Mouse (Mus musculus): ENCODE measurements at regions not wholly inside any gene's neighbourhood (a gene's known extent, or its start where the extent isn't known, plus 50 kb on each side); places are given as distances from the start of the nearest gene placed in this dataset.
A peak's percentile ranks its signal among the peaks of the same experiment; 100 is the strongest.

GRCm38 (mm10) chr4:71932818-71933217 lies 175.1 kb upstream of the Gm11232 start:
- Histone ChIP-seq H3K27me3 (no peaks in the 10 kb centered on the region), H3K4me1 (no peaks in the 10 kb centered on the region), H3K9me3 (no peaks in the 10 kb centered on the region), H3K36me3 (no peaks in the 10 kb centered on the region), H3K4me3 (no peak overlapping the region), H3K9ac (no peak overlapping the region), H3K4me2 (replicated peaks) (no peak overlapping the region), H3K27ac (no peak overlapping the region)
- no peak for ATAC-seq (ENCODE audit: low FRiP score, low read depth)
- 75% methylated on average over 1 of the region's 1 CpGs for WGBS

GRCm38 (mm10) chr4:71911551-71911950 lies 153.8 kb upstream of the Gm11232 start:
- Histone ChIP-seq H3K27ac (no peak overlapping the region), H3K4me1 (no peaks in the 10 kb centered on the region), H3K9me3 (no peaks in the 10 kb centered on the region), H3K4me3 (no peak overlapping the region), H3K36me3 (no peaks in the 10 kb centered on the region), H3K4me2 (replicated peaks) (no peak overlapping the region), H3K9ac (no peak overlapping the region), H3K27me3 (no peaks in the 10 kb centered on the region)
- 75% methylated on average over 1 of the region's 1 CpGs for WGBS
- ATAC-seq (ENCODE audit: low FRiP score, low read depth), result no peak

GRCm38 (mm10) chr4:71875651-71876050 lies 117.9 kb upstream of the Gm11232 start:
- Histone ChIP-seq H3K4me1 (no peaks in the 10 kb centered on the region), H3K36me3 (no peaks in the 10 kb centered on the region), H3K9ac (no peak overlapping the region), H3K4me2 (replicated peaks) (no peak overlapping the region), H3K27ac (no peak overlapping the region), H3K4me3 (no peak overlapping the region), H3K27me3 (no peaks in the 10 kb centered on the region), H3K9me3 (no peaks in the 10 kb centered on the region)
- ATAC-seq (ENCODE audit: low FRiP score, low read depth), result no peak
- WGBS, result 88% methylated on average over 4 of the region's 4 CpGs

- Histone ChIP-seq H3K9ac (no peak overlapping the region), H3K4me2 (replicated peaks) (no peak overlapping the region), H3K4me3 (no peak overlapping the region), H3K36me3 (no peaks in the 10 kb centered on the region), H3K27me3 (no peaks in the 10 kb centered on the region), H3K27ac (no peak overlapping the region), H3K9me3 (no peaks in the 10 kb centered on the region), H3K4me1 (no peaks in the 10 kb centered on the region)
- WGBS, result 30% methylated on average over 1 of the region's 1 CpGs
- no peak for ATAC-seq (ENCODE audit: low FRiP score, low read depth)
These were observed 109.2 kb upstream of the Gm11232 start for GRCm38 (mm10) chr4:71866948-71867347.

- no peaks in the 10 kb centered on the region for H3K9me3 ChIP-seq
- 60% methylated on average over 3 of the region's 3 CpGs for WGBS
- peaks cover 22% of the 10 kb centered on the region for H3K4me1 ChIP-seq
- H3K27me3 ChIP-seq, result no peaks in the 10 kb centered on the region
- H3K4me2 ChIP-seq (replicated peaks), result no peak overlapping the region
- no peak overlapping the region for H3K9ac ChIP-seq
- H3K27ac ChIP-seq, result no peak overlapping the region
- no peak for ATAC-seq (ENCODE audit: low FRiP score, low read depth)
- H3K36me3 ChIP-seq, result no peaks in the 10 kb centered on the region
- no peak overlapping the region for H3K4me3 ChIP-seq
These were observed 84.1 kb upstream of the Gm11232 start for GRCm38 (mm10) chr4:71841833-71842232.

- H3K27me3 ChIP-seq, result no peaks in the 10 kb centered on the region
- H3K27ac ChIP-seq, result no peak overlapping the region
- H3K36me3 ChIP-seq, result no peaks in the 10 kb centered on the region
- WGBS, result 88% methylated on average over 1 of the region's 1 CpGs
- H3K4me1 ChIP-seq, result peaks cover 28% of the 10 kb centered on the region
- no peaks in the 10 kb centered on the region for H3K9me3 ChIP-seq
- H3K4me2 ChIP-seq (replicated peaks), result no peak overlapping the region
- H3K9ac ChIP-seq, result no peak overlapping the region
- ATAC-seq (ENCODE audit: low FRiP score, low read depth), result no peak
- H3K4me3 ChIP-seq, result no peak overlapping the region
These were observed 83.0 kb upstream of the Gm11232 start for GRCm38 (mm10) chr4:71840774-71841146.

GRCm38 (mm10) chr4:71839803-71840773 lies 82.3 kb upstream of the Gm11232 start:
- Histone ChIP-seq H3K9me3 (no peaks in the 10 kb centered on the region), H3K27me3 (no peaks in the 10 kb centered on the region), H3K4me2 (replicated peaks) (no peak overlapping the region), H3K27ac (no peak overlapping the region), H3K36me3 (no peaks in the 10 kb centered on the region), H3K4me1 (peaks cover 29% of the 10 kb centered on the region), H3K4me3 (no peak overlapping the region), H3K9ac (no peak overlapping the region)
- 56% methylated on average over 5 of the region's 5 CpGs for WGBS
- ATAC-seq (ENCODE audit: low FRiP score, low read depth), result no peak

- Histone ChIP-seq H3K27ac (no peak overlapping the region), H3K4me3 (no peak overlapping the region), H3K4me1 (peaks cover 29% of the 10 kb centered on the region), H3K9me3 (peaks cover 3% of the 10 kb centered on the region; the same call in 1 of the 2 replicates), H3K9ac (no peak overlapping the region), H3K27me3 (no peaks in the 10 kb centered on the region), H3K36me3 (no peaks in the 10 kb centered on the region), H3K4me2 (replicated peaks) (no peak overlapping the region)
- peak; percentile 65 for ATAC-seq (ENCODE audit: low FRiP score, low read depth)
- 48% methylated on average over 3 of the region's 3 CpGs for WGBS
These were observed 81.5 kb upstream of the Gm11232 start for GRCm38 (mm10) chr4:71839134-71839802.

- H3K9me3 ChIP-seq, result peaks cover 3% of the 10 kb centered on the region; the same call in 1 of the 2 replicates
- H3K27me3 ChIP-seq, result no peaks in the 10 kb centered on the region
- no peak overlapping the region for H3K9ac ChIP-seq
- WGBS, result 10% methylated on average over 1 of the region's 1 CpGs
- H3K4me2 ChIP-seq (replicated peaks), result no peak overlapping the region
- no peaks in the 10 kb centered on the region for H3K36me3 ChIP-seq
- peaks cover 27% of the 10 kb centered on the region for H3K4me1 ChIP-seq
- H3K27ac ChIP-seq, result no peak overlapping the region
- H3K4me3 ChIP-seq, result no peak overlapping the region
- peak; percentile 83 for ATAC-seq (ENCODE audit: low FRiP score, low read depth)
These were observed 78.0 kb upstream of the Gm11232 start for GRCm38 (mm10) chr4:71835737-71836136.

- Histone ChIP-seq H3K27me3 (no peaks in the 10 kb centered on the region), H3K9ac (no peak overlapping the region), H3K27ac (no peak overlapping the region), H3K4me3 (no peak overlapping the region), H3K4me1 (no peaks in the 10 kb centered on the region), H3K4me2 (replicated peaks) (no peak overlapping the region), H3K36me3 (no peaks in the 10 kb centered on the region), H3K9me3 (no peaks in the 10 kb centered on the region)
- 74% methylated on average over 4 of the region's 4 CpGs for WGBS
- ATAC-seq (ENCODE audit: low FRiP score, low read depth), result no peak
These were observed 53.7 kb upstream of the Gm11232 start for GRCm38 (mm10) chr4:71811444-71811843.

GRCm38 (mm10) chr4:71808271-71808670 lies 50.5 kb upstream of the Gm11232 start:
- H3K4me2 ChIP-seq (replicated peaks), result no peak overlapping the region
- no peaks in the 10 kb centered on the region for H3K9me3 ChIP-seq
- 35% methylated on average over 2 of the region's 2 CpGs for WGBS
- no peaks in the 10 kb centered on the region for H3K27me3 ChIP-seq
- ATAC-seq (ENCODE audit: low FRiP score, low read depth), result no peak
- no peak overlapping the region for H3K27ac ChIP-seq
- no peak overlapping the region for H3K4me3 ChIP-seq
- H3K36me3 ChIP-seq, result no peaks in the 10 kb centered on the region
- no peaks in the 10 kb centered on the region for H3K4me1 ChIP-seq
- no peak overlapping the region for H3K9ac ChIP-seq

Measured in limb, embryonic 13.5 days (tissue).